Mouse (Mus musculus): ENCODE results near the gene Prss16.

DNA sequence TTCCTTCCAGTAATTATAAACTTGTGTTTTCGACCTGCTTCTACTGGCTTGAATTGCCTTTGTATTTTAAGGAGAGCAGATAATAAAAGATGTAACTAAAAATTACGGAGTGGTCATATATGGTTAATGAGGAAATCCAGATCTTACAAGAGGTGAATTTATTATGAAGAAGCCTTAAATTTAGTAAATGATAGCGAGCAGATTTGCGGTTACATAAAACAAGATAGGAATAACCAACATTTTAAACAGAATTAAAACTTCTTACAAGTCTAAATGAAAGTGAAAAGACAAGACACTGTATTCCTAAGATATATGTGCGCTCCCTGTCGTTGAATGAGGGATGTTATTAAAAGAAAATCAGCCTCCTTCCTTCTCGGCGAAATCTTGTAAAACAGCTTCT is 14.6 kb downstream of the Prss16 start:
- no peak for TF ChIP-seq CTCF (IDR thresholded peaks at IDR 0.05 in 2 of 3, conservative IDR thresholded peaks at IDR 0.05 in 1 of 3; ENCODE audit: control insufficient read depth in 1 of 3, insufficient read depth in 1 of 3, low read depth in 2 of 3, low read length in 3 of 3, poor library complexity in 1 of 3, severe bottlenecking in 1 of 3)
- no peak for TF ChIP-seq NRF1 (IDR thresholded peaks at IDR 0.05; ENCODE audit: insufficient read depth, low read depth, low read length, poor library complexity, severe bottlenecking)
- no peak for TF ChIP-seq EP300 (IDR thresholded peaks at IDR 0.05; ENCODE audit: low read depth in 1 of 2, low read length in 2 of 2)
